Mouse (Mus musculus): ENCODE results near the gene Notch2. TPM values are rescaled to one million over a fixed set of nuclear protein-coding genes. Genes with fewer than 3 reads are reported as not detected.

Notch2 gene
- polyA plus RNA-seq, 1 experiment from 2014 or later: 11.3 TPM

DNA sequence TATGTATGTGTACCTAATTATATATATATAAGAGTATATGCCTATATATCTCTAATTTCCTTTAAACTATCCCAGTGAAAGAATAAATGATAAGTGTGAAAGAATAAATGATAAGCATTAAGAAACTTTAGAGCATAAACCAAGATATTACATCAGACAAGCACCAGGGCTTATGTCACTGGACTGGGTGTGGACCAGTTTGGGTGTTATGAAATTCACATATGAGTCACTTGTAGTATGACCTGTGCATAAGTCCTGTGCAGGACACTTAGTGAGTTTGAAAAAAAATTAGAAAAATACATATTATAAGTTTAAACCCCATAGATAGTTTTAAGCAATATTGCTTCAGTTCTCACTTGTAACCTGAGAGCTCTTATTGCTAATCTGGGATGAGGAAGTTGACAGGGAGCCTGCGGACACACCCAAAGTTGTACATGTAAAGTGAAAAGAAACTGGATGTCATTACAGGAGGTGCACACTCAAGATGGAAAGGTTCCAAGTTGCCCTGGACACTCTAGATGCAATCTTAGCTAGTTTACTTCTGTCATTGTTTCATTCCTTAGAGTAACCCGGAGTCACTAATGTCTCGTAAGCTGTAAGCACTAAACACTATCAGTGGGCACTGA lies 19.3 kb upstream of the Notch2 start:
- DNase-seq (ENCODE audit: low spot score): no peak

DNA sequence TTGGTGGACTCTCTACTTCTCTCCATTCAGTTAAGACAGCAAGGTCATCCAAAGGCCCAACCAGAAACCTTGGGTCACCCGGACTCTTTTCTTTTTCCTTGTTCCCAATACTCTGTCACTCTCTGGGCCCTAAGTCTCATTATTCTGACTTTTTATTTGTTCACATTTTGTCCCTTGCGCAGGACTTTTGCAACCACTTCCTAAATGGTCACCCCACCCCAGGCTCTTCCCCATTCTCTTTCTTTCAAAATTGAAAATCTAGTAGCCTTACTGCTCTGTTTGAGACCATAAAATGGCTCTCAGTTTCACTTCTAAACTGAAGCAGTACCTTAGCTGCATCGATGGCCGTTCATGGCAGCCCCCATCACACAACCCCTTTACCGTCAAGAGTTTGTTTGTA lies 18.5 kb upstream of the Notch2 start:
- no peak for DNase-seq (ENCODE audit: low spot score)

DNA sequence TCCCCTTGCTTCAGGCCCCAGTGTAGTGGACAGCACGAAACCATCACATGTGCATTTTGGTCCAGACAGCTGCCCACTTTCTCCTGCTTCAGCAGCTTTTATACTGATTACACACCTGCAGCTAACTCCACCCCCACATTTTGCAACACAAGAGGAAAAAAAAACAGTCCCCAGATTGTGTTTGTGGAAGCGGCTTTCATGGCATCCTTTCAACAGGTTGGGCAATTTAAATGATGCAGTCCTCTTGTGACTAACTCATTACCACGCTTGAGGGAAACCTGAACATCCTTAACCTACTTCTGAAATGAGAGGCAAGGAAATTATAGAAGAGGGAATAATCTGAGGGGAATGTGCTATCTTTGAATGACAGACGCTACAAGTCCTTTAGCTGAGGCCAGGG lies 15.0 kb upstream of the Notch2 start:
- DNase-seq (ENCODE audit: low spot score): no peak

DNA sequence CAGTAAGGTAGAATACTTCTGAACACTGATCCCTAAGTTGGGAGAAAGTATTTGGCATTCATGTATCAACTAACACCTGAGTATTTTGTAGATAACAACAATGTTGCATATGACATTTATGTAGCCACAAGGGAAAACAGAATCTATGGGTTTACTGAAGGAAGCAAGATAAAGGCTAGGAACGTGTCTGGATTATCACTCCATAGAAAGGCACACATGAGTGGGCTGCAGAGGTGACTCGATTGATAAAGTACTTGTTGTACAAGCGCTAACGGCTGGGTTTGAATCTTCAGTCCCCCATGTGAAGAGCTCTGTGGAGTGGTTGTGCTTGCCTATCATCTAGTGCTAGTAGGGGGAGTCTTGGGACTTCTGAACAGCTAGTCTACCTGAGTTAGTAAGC lies 9.8 kb upstream of the Notch2 start:
- no peak for DNase-seq (ENCODE audit: low spot score)

DNA sequence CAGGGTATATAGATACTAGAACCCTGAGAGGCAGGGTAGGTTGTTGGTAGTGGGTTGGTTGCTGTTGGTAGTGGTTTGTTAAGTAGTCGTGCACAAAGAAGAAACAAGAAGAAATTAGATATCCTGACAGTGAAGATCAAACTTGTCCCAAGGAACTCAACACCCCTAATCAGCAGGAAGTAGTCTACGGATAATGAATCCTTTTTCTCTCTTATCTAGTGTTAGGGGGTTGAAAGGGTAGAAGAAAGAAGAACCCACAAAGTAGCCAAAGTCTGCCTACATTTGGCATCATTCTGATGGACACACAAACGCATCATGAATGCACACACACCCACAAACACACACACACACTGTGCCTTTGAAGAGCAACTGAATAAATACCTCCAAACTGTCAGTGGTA lies 9.1 kb upstream of the Notch2 start:
- DNase-seq (ENCODE audit: low spot score): no peak

DNA sequence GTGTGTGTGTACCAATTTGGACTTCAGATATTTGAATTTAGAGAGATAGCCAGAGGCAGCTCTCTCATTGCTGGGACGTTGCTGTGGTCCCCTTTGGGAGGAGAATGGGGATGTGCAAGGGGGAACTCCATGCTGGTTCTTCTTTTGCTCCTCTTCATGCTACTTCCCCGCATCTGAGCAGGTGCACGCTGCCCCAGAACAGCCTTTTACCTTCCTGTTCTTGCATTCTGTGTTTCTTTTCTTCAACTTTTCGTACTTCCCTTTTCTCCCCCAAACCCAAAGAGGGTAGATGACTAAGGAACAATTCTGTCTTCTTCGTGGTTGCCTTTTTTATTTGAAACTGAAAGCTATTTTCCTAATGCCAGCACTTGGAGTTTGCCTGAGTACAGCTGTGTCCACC lies 8.0 kb upstream of the Notch2 start:
- DNase-seq (ENCODE audit: low spot score): no peak

DNA sequence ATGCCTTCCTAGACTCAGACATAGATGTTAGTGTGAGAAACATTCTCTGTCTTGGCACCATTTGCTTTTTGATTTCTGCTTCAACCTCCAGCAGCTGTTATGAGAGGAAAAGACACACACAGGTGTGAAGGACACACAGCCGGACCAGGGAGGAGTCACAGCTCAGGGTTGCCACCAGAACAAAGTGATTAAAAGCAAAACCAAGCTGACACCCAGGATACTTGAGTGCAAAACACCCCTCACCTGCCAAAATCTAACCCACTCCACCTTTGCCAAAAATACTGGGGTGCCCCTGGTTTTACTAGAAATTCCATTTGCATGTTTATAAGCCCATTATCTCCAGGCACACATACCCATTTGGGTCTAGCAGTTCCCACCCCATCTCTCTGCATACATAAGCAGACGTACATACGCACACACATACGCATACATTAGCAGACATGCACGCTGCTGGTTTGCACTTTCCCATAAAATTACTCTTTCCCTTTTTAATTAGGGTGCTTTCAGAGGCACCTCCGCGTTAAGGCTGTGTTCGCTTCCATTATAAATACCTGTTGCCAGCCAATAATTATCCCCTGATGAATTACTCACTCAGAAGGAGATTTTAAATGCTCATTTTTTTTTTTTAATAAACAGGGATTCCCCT lies 7.2 kb upstream of the Notch2 start:
- no peak for DNase-seq (ENCODE audit: low spot score)

DNA sequence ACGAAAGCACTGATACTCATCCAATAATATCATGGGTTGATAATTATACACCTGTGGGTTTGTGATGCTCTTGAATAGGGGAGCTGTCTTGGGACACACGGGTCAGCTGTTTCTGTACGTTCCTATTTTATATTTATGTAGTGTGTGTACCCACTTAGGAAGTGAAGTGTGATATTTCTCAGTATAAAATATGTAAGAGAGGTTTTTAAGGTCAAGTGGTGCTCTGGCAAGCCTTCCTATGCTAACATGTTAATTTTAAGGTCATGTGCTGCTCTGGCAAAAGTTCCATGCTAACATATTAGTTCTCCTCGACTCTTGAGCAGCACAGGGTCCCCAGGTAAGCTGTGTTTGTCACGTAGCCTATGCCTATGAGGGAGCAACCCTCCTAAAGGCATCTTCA lies 6.4 kb upstream of the Notch2 start:
- DNase-seq (ENCODE audit: low spot score): no peak

DNA sequence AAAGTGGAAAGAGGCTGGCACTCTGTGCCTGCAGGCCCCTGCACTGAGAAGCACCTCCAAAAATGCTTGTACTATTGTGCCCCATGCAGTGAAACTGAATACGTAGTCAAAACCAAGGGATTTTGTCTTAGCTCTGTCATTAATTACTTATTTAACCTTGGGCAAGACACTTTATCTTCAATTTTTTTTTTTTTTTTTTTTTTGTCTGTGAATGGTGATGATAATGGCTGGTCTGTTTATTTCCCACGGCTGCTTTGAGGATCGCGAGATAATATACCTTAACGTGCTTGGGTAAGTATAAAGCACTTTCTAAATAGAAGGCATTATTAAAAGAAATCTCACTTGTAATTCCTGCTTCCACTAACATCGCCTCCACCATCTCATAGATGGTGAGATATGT lies 5.2 kb upstream of the Notch2 start:
- DNase-seq (ENCODE audit: low spot score): no peak

DNA sequence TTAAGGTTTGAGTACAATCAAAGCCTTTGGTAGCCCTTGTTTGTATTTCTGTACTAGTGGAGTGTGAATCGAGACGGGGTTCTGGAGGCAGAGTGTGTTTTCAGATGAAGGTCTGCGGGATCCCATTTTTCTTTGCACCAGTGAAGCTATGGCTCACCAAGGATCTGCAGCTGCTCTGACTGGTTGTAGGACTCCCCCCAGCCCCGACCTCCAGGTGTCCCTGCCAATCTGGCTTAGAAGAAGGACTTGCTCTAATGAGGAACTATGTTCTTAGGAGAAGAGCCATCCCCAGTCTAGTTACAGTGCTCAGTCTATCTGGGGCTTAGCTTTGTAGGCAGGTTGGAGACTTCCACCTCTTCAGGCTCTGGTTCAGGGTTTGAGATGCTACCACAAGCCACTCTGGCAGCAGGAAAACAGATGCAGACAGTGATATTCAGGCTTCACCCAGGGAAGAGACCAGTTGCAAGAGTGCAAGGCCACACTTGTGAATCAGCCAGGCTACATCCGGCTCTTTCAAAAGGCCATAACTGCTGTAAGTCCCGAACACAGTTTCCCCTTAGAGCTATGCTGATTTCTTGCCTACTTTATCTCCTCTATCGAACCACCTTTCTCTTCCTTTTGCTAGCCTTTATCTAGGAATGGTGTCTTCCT lies 4.0 kb upstream of the Notch2 start:
- DNase-seq (ENCODE audit: low spot score): no peak

DNA sequence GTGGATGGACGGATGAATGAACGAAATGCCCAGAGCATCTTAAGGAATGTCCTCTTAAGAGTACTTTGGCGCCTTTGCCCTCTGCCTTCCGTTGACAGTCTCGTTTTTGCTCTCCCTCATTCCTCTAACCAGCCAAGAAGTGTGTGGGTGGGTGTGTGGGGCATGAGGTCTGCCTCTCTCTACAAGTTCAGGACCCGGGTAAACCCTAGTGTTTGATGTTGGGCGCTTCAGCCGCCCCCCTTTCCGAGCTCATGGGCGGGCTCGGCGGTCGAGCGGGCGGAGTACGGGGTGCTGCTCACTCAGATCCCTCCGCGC lies 284 bp upstream of the Notch2 start:
- DNase-seq (ENCODE audit: low spot score): no peak

DNA sequence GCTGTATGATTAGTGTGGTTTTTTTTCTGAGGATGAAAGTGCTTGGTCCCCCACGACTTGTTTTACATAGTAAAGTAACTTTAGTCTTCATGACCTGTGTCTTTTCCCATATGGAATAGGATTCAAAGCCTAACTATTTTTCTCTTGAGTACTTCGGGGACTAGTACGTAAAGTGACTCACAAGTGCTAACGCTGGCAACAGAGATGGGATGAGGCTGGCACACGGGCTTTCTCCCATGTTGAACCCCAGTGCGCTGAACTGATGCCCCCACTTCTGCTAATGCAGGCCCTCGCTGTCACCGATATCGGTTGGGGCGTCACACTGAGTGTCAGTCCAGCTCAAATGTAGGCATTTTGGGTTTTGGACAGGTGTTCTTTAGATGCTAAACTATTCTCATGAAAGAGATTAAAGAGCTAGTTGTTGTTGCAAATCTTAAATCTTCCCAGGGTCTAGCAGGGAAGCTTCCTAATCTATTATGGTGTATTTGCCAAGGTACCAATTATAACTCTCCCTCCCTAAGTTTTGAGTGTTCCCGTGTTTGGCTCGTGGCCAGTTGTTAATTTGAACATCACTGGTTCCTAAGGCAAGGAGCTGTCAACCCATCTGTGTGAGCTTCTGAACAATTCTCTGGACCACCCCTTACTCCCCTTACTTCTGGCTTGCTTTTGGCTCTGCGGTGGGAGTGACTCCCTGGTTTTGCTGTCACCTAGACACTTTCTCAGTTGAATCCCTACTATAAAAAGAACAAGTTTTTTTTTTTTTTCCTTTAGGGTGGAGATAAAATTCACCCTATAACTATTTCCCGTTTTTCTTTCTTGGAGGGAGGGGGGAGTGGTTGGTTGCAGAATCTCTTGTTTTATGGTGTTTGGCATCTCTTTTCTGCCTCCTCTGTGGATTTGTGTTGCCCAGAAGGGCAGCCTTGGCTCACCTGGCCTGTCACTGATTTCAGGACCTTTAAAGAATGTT lies 2.2 kb downstream of the Notch2 start:
- DNase-seq (ENCODE audit: low spot score): no peak

DNA sequence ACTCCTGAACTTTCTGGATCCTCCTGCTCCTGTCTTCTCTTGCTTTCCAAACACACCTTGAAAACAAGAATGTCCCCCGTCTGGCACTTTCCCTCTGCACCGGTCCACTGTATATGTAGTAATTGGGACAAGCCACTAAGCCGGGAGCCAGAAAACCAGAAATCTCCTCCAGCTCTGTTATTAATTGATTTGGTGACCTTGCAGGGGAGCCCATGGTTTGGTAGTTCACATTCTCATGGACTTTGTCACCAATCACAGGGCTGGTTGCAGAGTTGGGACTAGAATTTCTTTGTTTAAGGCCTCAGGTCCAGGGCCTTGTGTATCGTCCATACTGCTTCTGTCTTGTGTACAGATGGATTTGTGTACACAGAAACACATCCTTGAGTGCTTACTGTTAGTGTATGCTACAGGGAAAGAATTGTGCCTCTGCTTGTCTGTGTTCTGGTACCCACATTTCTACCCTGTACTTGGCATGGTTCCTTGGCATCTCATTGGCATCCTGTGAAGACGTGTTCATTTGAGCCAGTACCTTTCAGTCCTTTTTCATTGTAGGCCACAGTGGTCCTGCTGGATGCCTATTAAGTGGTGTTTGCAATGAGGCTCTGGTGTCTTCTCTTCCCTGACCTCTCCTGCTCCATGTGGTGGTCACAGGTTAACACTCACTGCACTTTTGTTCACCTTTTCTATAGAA lies 3.7 kb downstream of the Notch2 start:
- DNase-seq (ENCODE audit: low spot score): no peak

DNA sequence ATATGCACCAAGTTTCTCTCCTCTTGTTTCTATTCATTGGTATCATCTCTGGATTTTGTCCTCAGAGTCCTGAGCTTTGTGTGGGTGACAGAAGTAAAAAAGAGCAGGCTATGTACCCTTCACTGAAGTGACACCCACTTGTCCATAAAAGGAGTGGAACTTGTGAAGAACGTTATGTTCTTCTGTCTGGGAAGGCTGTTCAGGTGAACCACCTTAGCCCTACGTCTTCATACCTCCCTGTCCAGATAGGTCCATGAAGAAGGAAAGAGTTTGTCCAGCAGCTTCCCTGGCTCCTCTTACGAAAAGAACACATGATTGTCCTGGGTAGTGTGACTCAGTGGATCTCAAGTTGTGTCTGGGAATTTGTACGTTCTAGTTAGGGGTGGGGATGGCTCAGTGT lies 4.9 kb downstream of the Notch2 start:
- no peak for DNase-seq (ENCODE audit: low spot score)

DNA sequence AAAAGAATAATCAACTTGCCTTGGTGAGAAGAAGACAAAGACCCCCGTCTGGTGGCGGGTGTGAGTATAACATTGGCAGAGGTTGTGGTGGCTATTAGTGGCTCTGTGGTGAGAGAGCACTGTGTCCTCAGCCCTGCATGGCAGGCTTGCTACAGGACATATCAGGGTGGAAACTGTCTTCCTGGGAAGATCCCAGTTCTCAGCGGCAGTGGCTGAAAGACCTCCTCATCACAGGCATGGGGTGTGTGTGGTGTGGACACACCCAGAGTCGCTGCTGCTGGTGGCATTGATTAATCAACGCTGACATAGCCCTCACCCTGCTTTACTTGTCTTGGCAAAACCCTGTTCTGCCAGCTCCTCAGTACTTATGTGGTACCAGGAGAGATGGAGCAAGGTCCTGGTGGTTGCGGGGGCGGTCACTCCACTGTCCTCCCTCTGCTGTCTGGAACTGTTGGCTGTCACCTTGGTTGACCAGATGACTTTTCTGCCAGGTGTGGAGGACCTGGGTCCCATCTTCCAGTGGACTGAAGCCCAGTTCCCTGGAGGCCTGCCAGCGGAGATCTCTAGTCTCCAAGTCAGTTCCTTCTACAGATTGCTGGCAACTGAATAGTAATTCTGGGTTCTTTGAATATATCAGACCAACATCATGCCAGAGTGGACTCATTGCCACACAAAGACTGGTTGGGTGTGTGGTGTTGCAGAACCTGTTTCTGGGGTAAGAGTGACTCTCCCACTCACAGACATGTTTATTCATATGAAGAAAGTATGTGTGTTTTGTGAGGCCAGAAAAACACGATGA lies 7.3 kb downstream of the Notch2 start:
- DNase-seq (ENCODE audit: low spot score): no peak

DNA sequence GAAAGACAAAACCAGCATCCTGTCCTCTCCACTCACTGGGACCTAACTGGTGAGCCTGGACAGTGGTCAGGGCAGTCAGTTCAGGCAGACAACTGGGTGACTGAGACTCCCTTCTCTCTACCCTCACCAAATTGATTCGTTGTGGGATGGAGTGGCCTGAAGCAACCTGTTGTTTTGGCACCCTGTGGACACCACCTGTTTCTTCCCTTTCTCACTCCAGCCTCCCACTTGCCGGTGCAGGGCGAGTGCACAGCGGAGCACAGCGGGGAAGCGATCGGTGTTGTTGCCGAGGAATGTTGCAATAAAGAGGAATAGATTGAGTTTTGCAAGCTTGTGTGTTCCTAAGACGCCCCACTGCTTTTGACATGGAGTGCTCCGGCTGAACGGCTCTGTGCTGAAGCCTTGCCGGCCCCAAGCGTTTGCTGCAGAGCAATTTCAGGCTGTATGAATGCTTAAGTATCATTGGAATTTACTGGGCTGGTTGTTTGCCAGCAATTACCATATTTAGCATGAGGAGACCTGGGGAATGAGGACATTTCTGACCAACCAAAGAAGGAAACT lies 11.0 kb downstream of the Notch2 start:
- DNase-seq (ENCODE audit: low spot score): no peak

DNA sequence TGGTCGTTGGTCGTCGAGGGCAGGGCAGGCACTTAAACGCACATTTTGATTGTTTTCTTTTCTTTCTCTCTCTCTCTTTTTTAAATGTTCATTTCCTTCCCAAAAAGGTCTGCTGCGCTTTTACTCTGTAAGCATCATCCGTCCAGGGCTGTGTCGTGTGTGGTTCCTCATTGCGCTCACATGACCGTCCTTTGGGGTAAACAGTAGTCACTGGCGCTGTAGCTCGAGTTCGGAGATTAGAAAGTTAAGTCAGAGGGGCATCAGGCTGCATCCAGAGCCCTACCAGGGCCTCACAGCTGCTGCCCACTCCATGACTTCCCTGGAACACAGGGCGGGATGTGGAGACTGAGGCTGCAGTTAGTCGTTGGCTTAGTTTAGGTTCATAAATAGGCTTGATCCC lies 12.2 kb downstream of the Notch2 start:
- DNase-seq (ENCODE audit: low spot score): no peak

DNA sequence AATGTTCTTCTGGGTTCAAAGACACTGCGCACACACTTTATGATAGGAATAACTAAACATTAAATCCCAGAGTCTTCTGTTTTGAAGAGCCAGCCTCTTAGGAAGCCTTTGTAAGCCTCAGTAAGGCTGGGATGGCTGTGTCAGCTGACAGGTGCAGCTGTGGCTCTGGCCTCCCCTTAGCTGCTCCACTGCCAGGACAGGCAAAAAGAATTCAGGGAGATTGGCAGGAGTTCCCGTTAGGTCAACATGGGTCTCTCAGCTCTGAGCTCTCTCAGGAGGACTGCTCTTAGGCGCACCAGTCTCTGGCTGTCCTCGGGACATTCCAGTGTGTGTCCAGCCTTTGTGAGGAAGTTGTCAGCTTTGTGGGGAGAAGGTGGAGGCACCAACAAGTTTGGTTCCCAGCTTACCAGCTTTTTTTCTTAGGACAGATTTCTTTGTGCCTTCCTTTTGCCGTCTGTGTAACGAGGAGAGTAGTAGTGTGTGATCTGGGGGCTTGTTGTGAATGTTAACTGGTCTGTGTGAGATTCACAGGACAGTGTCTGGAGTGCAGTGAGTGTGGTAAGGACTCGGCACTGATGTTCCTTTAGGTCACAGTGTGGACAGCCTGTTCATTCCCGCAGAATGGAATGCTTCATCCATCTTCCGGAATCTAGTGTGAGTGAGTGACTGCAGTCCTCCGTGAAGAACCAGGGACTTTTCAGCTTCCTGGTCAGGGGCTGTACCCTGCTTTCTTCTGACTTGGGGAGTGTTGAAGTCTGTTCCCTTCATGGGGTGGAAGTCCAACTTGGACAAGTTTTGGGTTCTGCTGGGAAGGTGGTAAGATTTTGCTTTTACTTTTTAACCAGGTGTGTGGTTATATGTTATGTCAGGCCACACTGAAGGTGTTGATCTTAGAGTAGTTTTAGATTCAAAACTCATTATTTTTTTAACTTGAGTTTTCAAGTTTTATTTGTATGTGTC lies 12.9 kb downstream of the Notch2 start:
- no peak for DNase-seq (ENCODE audit: low spot score)

DNA sequence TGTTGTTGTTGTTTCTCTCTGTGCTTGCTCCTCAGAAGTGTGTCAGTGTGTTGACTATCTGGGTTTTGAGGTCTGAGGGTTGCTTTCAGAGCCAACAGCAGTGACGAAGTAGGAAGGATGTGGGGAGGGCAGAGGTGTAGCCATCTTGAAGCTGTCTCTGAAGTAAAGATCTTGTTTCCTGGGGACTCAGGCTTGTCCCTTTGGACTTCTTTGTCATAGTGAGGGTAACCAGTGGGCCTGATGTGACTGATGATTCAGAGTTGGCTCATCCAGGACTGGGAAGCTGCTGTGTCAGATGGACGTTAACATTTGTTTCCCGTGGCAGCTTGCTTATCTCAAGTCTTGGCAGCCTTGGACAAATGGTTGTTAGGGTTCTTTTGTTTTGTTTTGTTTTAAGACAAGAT lies 14.0 kb downstream of the Notch2 start:
- peak; percentile 53 for DNase-seq (ENCODE audit: low spot score)

All from thymus, postnatal 0 days (tissue).